Mouse (Mus musculus) G1E (cell line): ENCODE measurements around the gene Ccdc107.

ENCODE experiments used
- CTCF ChIP-seq: IDR thresholded peaks from 2 replicates; pipeline ENCODE4 v1.5.1; 2012; ENCODE audit warnings: low read depth, low read length, inconsistent platforms, mixed read lengths
- GATA1 ChIP-seq: IDR thresholded peaks from 2 replicates; pipeline ENCODE4 v1.6.1; 2012; ENCODE audit warnings: borderline replicate concordance, low read length, inconsistent platforms, mixed read lengths
- GATA2 ChIP-seq: IDR thresholded peaks from 2 replicates; pipeline ENCODE4 v1.6.1; 2012; ENCODE audit warnings: low read depth, low read length, inconsistent platforms, borderline replicate concordance
- POLR2AphosphoS5 ChIP-seq: IDR thresholded peaks from 2 replicates; pipeline ENCODE4 v1.6.1; 2012; ENCODE audit warnings: low read depth, low read length, inconsistent platforms; ENCODE audit not compliant: insufficient replicate concordance
- TAL1 ChIP-seq: conservative IDR thresholded peaks from 2 replicates; pipeline ENCODE4 v1.6.1; 2012; ENCODE audit warnings: low read depth, low read length, inconsistent platforms, mixed read lengths

DNA sequence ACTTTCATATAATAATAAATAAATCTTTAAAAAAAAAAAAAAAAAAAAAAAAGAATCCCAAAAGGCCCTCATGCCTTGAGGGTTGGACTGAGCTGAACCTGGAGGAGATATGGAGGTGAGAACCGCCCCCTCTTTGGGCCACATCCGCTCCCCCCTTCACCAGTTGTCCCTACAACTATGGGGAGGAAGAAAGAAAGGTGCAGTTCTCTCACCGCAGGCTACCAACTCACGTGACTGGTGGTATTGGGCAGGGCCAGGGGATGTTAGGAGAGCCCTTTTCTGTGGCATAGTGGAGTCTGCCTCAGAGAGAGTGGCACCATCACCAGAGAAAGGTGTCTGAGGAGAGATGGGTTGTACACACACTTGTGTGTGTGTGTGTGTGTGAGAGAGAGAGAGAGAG, 36.2 kb upstream of the Ccdc107 start:
- TF ChIP-seq CTCF, result no peak
- TF ChIP-seq TAL1, result no peak
- no peak for TF ChIP-seq GATA2
- no peak for TF ChIP-seq GATA1
- TF ChIP-seq POLR2AphosphoS5, result no peak
